Mouse (Mus musculus) c-Kit-positive CD71-positive TER-119-negative erythroid progenitor cells, embryonic 14.5 days (primary cell): ENCODE data around the gene Gm5930.
"Not testable (repeated sequence)": the region's sequence is repeated elsewhere in the genome, so short reads cannot be mapped to it uniquely, and the experiment has no call there.

Experiments used
- DNase-seq: peaks from one replicate; pipeline ENCODE4 v3.0.0-alpha.2; 2013; ENCODE audit warnings: low read depth

Gene Gm5930

DNA sequence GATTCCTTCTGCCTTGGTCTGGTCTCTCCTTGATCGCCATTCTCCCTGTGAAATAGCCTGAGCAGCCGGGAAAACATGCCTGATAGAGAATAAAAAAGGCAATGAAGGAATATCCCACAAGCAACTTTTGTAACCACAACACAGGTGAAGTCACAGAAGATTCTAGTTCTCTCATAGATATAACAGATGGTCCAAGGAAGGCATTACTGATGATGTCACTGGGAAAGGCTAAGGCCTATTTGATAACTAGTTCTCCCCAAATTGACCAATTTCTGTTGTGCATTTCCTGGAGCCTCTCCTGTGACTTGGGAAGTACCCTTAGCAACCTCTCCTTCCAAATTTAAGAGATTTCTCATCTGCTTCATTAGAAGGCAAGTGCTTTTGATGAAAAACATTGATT is at the start of gene Gm5930:
TSS of gene Gm5930 (minus strand) at position 101 of the 400 bp plus-strand sequence.
- DNase-seq: not testable (repeated sequence)

DNA sequence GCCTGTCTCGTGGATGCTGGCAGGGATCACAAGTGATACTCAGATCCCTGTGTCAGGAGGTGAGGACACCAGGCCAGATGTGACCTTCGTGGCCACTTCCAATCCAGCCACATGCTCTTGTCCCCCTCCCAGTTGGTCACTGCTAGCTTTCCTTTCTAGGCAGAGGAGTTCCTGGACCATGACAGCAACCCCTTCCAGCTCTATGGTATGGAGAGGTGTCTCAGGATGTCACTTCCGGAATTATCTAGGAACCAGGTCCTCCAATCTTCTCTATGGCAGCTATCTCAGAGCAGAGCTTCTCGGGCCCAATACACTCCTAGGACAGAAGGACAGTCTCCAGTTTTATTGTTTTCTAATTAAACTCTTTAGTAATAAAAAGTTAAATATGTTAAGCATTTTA is 45.8 kb upstream of the Gm5930 start:
- DNase-seq: not testable (repeated sequence)

DNA sequence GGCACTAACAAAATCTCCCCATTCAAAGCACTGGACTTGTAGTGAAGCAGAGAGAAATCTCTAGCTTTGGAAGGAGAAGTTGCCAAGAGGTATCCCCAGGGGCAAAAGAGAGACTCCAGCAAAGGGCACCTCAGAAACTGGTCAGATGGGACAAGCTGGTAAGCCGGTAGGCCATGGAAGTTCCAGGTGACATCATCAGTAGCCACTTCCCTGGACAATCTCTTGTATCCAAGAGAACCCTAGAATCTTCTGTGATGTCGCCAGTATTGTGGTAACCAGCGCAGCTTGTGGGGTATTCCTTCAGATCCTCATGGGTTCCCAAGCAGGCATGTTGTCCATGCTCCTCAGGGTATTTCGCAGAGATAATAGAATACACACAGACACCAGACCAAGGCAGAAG is 26.7 kb upstream of the Gm5930 start, which contains the start of gene Gm8229:
TSS of gene Gm8229 (plus strand) at position 301 of the 400 bp plus-strand sequence.
- DNase-seq: not testable (repeated sequence)

DNA sequence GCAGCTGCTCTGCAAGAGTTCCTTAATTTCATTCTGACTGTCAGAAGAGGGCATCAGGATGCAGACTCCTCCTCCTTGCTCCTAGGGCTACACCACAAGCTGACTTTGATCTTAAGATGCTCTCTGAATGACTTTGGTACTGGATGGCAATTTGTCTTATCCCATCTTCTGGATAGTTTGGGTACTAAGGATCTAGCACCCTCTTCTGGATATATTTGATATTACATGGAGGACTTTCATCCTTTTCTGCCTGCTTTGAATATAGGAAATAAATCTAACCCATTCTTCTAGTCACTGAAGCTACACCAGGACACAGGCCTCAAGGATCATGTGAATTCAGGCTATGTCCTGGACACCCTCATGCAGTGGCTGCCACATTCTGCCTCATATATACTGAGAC is 23.9 kb upstream of the Gm5930 start:
- DNase-seq: not testable (repeated sequence)

- not testable (repeated sequence) for DNase-seq
Measured at GRCm38 (mm10) chr14:44361416-44361815, 23.0 kb upstream of the Gm5930 start.

DNA sequence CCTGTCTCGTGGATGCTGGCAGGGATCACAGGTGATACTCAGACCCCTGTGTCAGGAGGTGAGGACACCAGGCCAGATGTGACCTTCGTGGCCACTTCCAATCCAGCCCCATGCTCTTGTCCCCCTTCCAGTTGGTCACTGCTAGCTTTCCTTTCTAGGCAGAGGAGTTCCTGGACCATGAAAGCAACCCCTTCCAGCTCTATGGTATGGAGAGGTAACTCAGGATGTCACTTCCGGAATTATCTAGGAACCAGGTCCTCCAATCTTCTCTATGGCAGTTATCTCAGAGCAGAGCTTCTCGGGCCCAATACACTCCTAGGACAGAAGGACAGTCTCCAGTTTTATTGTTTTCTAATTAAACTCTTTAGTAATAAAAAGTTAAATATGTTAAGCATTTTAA is 26.3 kb downstream of the Gm5930 start:
- DNase-seq: not testable (repeated sequence)

DNA sequence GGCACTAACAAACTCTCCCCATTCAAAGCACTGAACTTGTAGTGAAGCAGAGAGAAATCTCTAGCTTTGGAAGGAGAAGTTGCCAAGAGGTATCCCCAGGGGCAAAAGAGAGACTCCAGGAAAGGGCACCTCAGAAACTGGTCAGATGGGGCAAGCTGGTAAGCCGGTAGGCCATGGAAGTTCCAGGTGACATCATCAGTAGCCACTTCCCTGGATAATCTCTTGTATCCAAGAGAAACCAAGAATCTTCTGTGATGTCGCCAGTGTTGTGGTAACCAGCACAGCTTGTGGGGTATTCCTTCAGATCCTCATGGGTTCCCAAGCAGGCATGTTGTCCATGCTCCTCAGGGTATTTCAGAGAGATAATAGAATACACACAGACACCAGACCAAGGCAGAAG is 53.1 kb downstream of the Gm5930 start, which contains the start of gene Gm8220:
TSS of gene Gm8220 (plus strand) at position 301 of the 400 bp plus-strand sequence.
- DNase-seq: not testable (repeated sequence)
